Mouse (Mus musculus) common myeloid progenitor, adult 5-6 weeks (primary cell): Measurements from ENCODE around the gene Rpp25. TPM values are rescaled to one million over a fixed set of nuclear protein-coding genes. Genes with fewer than 3 reads are reported as not detected.

ENCODE experiments used
- ATAC-seq: replicated peaks from 2 replicates; pipeline ENCODE4 v1.8.0; 2016; ENCODE audit warnings: low read depth, mild to moderate bottlenecking, moderate TSS enrichment, inconsistent platforms; ENCODE audit not compliant: poor library complexity, severe bottlenecking
- total RNA-seq: library from RNA; stranded (forward); fragments of 200-1000, 187-1606 nt; gene quantifications from 2 replicates; pipeline ENCODE4 v1.2.3, GENCODE M21; 2017

The Rpp25 gene
- total RNA-seq, 1 experiment from 2014 or later = not detected

- ATAC-seq = peak; percentile 66; the same call in 1 of the 2 replicates
Measured at GRCm38 (mm10) chr9:57552139-57552887, 48.5 kb downstream of the Rpp25 start, which contains the start of gene Mpi. Mpi (minus strand) TSS chr9:57552763.

GRCm38 (mm10) chr9:57553119-57553518 is 49.3 kb downstream of the Rpp25 start:
- no peak for ATAC-seq

- no peak for ATAC-seq
Measured at GRCm38 (mm10) chr9:57554753-57555152, 50.9 kb downstream of the Rpp25 start.

Other genes with a start within 250 kb of the Rpp25 start
- 19.6 and 31.9 TPM in 2 replicates for gene 1700017B05Rik, start 241.4 kb upstream of the Rpp25 start, total RNA-seq
- gene Ppcdc, start 63.9 kb upstream of the Rpp25 start, total RNA-seq = 16.2 and 17.4 TPM in 2 replicates
- gene Scamp5, start 36.0 kb upstream of the Rpp25 start, total RNA-seq = 0.34 and 0.37 TPM in 2 replicates
- 86.5 and 107 TPM in 2 replicates for gene Cox5a, start 17.2 kb downstream of the Rpp25 start, total RNA-seq
- gene Fam219b, start 33.5 kb downstream of the Rpp25 start, total RNA-seq = 12.2 and 13.6 TPM in 2 replicates
- 10.7 and 14.5 TPM in 2 replicates for gene Mpi, start 48.7 kb downstream of the Rpp25 start, total RNA-seq
- gene Scamp2, start 56.9 kb downstream of the Rpp25 start, total RNA-seq = 19.2 and 24.9 TPM in 2 replicates
- 4.1 and 10.6 TPM in 2 replicates for gene Ulk3, start 85.4 kb downstream of the Rpp25 start, total RNA-seq
- gene Cplx3, start 102.3 kb downstream of the Rpp25 start, total RNA-seq = not detected in 2 replicates
- gene Lman1l, start 116.7 kb downstream of the Rpp25 start, total RNA-seq = not detected in 2 replicates
- 134 and 190 TPM in 2 replicates for gene Csk, start 149.6 kb downstream of the Rpp25 start, total RNA-seq
- gene Cyp1a2, start 179.7 kb downstream of the Rpp25 start, total RNA-seq = not detected in 2 replicates
- 0.50 TPM in 1 of 2 replicates, not detected in the other for gene Cyp1a1, start 183.9 kb downstream of the Rpp25 start, total RNA-seq
- 7.2 and 9.8 TPM in 2 replicates for gene Edc3, start 204.5 kb downstream of the Rpp25 start, total RNA-seq